Mouse (Mus musculus): ENCODE measurements around the gene Nup153.

Nup153 gene

DNA sequence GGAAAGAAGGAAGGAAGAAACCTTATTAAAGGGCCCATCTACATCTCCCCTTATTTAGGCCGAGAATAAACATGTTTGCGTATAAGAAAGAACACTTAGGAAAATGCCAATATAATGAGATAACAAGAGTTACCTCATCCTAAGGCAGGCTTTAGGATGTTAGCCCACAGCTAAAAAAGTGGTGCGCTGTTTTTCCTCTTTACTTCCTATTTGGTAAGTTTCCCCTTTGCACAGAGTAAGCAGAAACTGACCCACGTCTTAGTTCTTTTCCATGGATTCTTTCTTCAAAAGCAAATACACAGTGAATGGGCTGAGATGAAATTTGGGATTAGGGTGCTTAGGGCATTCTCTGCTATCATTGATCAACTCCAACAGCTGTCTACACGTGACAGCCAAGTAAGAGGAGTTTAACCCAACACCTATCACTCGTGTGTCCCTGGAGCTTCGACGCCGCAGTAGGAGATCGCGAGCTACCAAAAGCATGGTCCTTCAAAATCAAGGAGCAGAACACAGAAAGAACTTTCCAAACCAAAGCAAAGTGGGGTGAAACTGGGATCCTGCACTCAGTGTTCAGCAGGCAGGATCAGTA, 7.6 kb upstream of the Nup153 start:
- no peak for ATAC-seq (ENCODE audit: insufficient number of reproducible peaks, low FRiP score, low TSS enrichment)

DNA sequence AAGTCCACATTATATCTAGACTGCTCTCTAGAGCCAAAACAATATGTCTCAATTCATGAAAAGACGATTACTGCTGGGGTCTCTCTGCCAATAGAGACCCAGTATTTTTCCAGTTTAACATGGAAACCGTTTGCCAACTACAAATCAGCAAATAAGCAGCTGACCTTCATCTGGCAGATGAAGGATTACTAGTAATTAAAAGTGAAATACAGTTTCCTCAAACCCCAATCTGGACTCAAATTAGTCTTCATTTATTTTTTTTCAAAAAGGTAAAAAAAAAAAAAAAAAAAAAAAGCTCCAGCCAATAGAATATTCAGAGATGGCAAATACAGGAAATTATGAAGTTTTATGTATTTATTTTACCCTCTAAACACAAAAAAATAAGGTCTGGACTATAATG, 2.3 kb upstream of the Nup153 start:
- ATAC-seq (ENCODE audit: insufficient number of reproducible peaks, low FRiP score, low TSS enrichment) = no peak

DNA sequence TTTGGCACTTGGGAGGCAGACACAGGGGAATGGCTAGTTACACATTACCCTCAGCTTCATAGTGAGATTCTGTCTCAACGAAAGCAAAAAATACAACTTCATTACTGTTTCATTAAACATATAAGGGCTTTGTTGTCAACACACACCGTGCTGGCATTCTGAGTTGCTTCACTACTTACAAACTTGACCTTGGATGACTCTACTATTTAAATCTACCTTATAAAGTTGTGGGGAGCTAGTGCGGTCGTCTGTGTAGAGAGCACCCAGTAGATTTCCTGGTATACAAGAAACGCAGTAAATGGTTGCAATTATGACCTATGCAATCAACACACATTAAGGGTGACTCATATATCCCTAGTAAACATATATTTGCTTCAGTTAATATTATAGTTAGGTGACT, 671 bp upstream of the Nup153 start:
- ATAC-seq (ENCODE audit: insufficient number of reproducible peaks, low FRiP score, low TSS enrichment) = no peak

GRCm38 (mm10) chr13:46727038-46727836, 503 bp downstream of the Nup153 start:
- peak; percentile 68 for ATAC-seq (ENCODE audit: insufficient number of reproducible peaks, low FRiP score, low TSS enrichment)

DNA sequence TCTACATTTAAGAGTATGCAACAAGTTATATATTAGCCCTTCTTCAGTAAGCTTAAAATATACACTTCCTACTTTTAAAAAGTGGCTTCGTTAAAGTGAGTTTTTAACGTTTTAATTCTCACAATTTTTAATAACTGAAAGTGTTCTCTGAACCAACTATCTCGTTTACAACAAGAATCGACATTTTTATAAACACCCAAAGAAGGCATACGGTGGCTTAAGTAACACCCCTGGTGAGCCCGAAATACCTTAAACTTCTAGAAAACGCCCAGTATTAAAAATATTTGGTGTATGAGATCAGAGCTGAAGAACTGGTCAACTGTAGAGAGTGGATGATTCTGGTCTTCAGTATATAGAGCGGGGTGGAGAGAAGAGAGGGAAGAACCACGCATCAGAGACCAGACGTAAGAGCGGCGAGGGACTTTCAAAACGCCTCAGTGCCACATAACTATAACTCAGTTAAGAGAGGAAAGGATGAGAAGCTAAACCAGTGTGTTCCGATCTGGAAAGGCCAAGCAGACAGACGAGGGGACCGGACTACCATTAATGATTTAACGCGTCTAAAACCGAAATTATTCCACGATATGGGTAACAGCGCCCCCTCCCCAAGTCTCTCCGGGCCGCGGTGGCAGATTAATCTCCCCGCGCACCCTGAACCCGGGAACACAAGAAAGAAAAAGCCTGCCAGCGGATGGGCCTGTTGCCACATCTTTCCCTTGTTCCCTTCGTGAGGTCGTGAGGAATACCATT, 1.3 kb downstream of the Nup153 start:
- ATAC-seq (ENCODE audit: insufficient number of reproducible peaks, low FRiP score, low TSS enrichment) = no peak

DNA sequence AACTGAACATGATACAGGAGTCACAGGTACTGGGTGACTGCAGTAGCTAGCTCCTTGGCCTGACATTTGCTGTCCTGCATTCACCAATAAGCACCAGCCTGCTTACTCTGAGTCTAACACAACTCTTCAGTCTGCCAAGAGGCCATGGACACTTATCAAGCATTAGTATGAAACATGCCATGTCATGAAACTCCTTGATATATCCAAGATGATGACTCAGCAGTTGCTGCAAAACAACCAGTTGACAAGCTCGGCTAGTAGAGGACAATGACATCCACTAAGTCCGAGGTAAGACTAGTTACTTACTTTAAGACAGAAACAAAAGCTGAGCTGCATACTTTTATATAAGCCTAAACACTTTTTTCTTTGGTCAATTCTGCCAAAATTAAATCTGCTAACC, 2.5 kb downstream of the Nup153 start:
- ATAC-seq (ENCODE audit: insufficient number of reproducible peaks, low FRiP score, low TSS enrichment) = no peak

GRCm38 (mm10) chr13:46724371-46724770, 3.4 kb downstream of the Nup153 start:
- ATAC-seq (ENCODE audit: insufficient number of reproducible peaks, low FRiP score, low TSS enrichment) = no peak

GRCm38 (mm10) chr13:46721009-46721408, 6.7 kb downstream of the Nup153 start:
- ATAC-seq (ENCODE audit: insufficient number of reproducible peaks, low FRiP score, low TSS enrichment) = no peak

GRCm38 (mm10) chr13:46718893-46719400, 8.8 kb downstream of the Nup153 start:
- ATAC-seq (ENCODE audit: insufficient number of reproducible peaks, low FRiP score, low TSS enrichment) = no peak

DNA sequence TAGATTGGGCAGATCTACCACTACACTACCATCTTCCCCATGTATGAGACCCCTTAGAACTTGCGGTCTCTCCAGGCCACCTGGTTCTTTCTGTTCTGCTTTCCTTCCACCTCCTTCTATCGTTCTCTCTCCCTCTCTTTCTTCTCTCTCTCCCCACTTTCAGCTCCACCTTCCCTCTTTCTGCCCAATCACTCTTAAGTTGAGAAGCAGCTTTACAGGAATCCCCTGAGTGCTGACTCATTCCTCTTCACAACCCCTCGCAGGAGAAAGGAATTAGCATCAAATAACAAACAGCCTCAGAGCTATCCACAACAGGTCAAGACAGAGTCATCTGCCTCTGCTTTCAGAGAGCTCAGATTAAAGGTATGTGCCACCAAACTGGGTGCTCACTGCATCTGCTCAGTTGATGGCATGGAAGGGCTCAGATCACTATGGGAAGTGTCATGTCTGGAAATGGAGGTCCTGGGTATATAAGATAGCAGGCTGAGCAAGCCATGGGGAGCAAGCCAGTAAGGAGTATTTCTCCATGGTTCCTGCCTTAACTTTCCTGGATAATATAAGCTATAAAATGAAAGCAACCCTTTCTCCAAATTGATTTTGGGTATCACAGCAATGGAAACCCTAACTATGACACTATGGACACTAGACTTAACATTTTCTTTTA, 11.6 kb downstream of the Nup153 start:
- ATAC-seq (ENCODE audit: insufficient number of reproducible peaks, low FRiP score, low TSS enrichment) = no peak

- ATAC-seq (ENCODE audit: insufficient number of reproducible peaks, low FRiP score, low TSS enrichment) = no peak
These were observed 14.3 kb downstream of the Nup153 start for GRCm38 (mm10) chr13:46713486-46713885.

GRCm38 (mm10) chr13:46703138-46703537, 24.6 kb downstream of the Nup153 start:
- ATAC-seq (ENCODE audit: insufficient number of reproducible peaks, low FRiP score, low TSS enrichment) = no peak

DNA sequence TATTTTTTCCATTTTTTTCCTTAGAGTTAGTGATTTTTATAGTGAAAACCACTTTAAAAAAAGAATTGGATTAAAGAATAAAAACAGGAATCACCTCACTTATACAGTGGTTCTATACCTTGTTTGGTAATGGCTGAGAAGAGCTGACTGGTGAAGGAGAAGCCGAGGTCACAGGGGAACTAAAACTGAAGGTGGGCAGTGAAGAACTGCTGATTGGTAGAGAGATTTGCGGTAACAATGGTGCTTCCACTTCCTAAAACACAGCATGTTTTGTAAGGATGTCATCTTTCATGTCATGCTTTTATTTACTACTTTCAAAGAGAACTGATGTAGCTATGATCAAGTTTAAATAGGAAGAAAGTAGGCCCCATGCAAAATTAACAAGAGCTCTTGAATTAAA, 26.3 kb downstream of the Nup153 start:
- ATAC-seq (ENCODE audit: insufficient number of reproducible peaks, low FRiP score, low TSS enrichment) = no peak

DNA sequence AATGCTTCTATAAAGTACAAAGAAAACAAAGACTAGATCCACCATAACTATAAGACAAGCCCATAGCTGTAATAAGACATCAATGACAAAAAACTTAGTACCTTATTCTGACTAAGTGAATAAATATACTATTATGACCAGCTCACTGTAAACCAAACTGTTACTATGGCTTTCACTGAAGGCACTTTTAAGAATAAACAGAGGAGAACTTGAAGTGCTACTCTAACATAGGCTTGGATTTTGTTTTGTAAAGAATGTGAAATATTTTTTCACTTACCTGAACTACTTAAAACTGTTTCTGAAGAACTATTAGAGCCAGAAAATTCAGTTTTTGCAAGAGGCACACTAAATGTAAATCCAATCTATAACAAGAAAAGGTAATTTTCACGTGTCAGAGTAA, 28.4 kb downstream of the Nup153 start:
- no peak for ATAC-seq (ENCODE audit: insufficient number of reproducible peaks, low FRiP score, low TSS enrichment)

DNA sequence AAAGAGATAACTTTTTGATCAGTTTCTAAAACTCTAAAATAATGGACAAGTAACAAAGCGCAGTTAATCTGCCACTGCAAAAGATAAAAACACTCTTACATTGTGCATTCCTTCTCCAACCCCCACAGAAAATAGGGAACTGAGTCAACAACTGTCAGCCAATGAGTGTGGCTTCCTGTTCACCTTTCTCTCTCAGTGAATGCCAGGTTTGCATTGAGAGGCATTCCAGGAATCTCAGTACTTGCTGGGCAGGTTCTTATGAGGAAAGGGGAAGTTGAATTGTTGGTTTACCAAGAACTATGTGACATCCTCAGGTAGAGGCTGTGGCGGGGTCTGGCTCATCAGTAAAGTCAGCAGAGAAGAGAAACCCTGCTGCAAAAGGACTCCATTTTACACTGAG, 31.0 kb downstream of the Nup153 start:
- no peak for ATAC-seq (ENCODE audit: insufficient number of reproducible peaks, low FRiP score, low TSS enrichment)

DNA sequence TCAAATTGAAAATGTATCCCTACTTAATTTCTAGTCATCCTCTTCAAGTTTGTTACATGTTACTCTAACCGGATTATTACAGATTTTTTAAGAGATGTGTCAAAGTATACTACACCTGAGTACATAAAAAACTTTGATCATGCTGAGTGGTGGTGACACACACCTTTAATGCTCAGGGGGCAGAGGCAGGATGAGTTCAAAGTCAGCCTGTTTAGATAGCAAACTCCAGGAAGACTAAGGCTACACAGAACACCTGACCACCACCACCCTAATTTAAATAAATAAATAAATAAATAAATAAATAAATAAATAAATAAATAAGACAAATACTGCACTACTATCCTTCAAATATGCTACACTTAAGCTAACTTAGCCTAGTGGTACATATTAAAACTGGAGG, 31.8 kb downstream of the Nup153 start:
- no peak for ATAC-seq (ENCODE audit: insufficient number of reproducible peaks, low FRiP score, low TSS enrichment)

GRCm38 (mm10) chr13:46695296-46695908, 32.3 kb downstream of the Nup153 start:
- no peak for ATAC-seq (ENCODE audit: insufficient number of reproducible peaks, low FRiP score, low TSS enrichment)

- ATAC-seq (ENCODE audit: insufficient number of reproducible peaks, low FRiP score, low TSS enrichment) = no peak
These were observed 37.0 kb downstream of the Nup153 start for GRCm38 (mm10) chr13:46690559-46691241.

- no peak for ATAC-seq (ENCODE audit: insufficient number of reproducible peaks, low FRiP score, low TSS enrichment)
These were observed 44.4 kb downstream of the Nup153 start for GRCm38 (mm10) chr13:46683370-46683769.

- peak; percentile 68; the same call in 1 of the 2 replicates for ATAC-seq (ENCODE audit: insufficient number of reproducible peaks, low FRiP score, low TSS enrichment)
These were observed 44.8 kb downstream of the Nup153 start for GRCm38 (mm10) chr13:46682921-46683320.

Data from cerebellum, adult (tissue).